Mouse (Mus musculus): ENCODE data around the gene Nln.

Nln gene

DNA sequence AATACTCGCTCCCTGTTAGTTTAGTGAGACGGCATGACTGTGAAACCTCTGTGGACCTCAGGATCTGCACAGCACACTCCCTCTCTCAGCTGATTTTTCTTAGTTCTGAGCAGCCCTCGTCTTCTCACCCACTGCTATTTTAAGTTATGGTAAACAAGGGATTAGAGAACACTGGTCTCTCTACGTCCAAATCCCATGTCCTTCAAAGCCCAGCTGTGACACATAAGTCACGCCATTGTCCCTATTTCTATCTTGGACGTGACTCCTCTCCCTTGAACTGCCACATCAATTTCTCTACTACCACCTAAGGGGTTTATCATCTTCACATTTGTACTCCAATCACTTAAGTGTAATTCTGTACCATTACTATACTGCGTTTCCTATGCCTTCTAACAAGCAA lies 13.5 kb downstream of the Nln start:
- no peak for DNase-seq (ENCODE audit: low spot score)

GRCm38 (mm10) chr13:104094531-104095385 lies 14.7 kb downstream of the Nln start:
- no peak for DNase-seq (ENCODE audit: low spot score)

DNA sequence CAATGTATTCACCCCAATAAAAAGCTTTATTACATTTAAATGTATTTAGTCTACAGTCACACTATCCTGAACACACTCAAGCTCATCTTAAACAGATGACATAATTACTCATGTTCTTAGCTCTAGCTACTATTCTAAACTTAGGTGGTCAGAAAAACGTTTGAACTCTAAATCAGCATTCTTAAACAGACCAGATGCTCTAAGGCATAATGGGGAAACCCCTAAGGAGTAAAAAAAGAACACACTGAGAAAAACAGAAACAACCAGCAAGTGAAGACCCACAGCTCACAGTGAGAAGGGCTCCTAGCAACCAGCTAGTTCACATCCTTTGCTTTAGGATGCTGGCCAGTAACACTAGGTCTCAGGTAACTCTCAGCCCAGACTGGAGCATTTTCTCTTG lies 17.7 kb downstream of the Nln start:
- no peak for DNase-seq (ENCODE audit: low spot score)

GRCm38 (mm10) chr13:104089387-104089786 lies 20.0 kb downstream of the Nln start:
- peak; percentile 26 for DNase-seq (ENCODE audit: low spot score)

- DNase-seq (ENCODE audit: low spot score): no peak
Observed at GRCm38 (mm10) chr13:104084600-104084999, 24.8 kb downstream of the Nln start.

DNA sequence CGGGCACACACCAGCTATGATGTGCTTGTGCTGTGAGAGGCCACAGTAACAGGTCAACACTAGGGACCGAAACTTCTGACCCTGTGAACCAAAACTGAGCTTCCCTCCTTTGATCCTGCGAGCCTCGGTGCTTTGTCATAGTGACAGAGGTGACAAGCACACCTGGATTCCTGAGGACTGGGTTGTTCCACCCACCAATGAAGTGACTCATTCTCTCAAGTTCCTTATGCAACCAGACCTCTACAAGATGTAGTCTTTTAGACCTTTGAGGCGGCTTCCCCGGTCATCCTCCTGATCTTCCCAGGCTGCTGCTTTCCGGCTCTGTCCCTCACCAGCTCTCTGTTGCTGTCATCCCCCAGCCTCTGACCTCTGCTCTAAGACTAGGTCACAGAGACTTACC lies 26.9 kb downstream of the Nln start:
- DNase-seq (ENCODE audit: low spot score): no peak

GRCm38 (mm10) chr13:104076993-104077392 lies 32.4 kb downstream of the Nln start:
- no peak for DNase-seq (ENCODE audit: low spot score)

- no peak for DNase-seq (ENCODE audit: low spot score)
Observed at GRCm38 (mm10) chr13:104074731-104075130, 34.7 kb downstream of the Nln start.

- no peak for DNase-seq (ENCODE audit: low spot score)
Observed at GRCm38 (mm10) chr13:104074230-104074629, 35.2 kb downstream of the Nln start.

- no peak for DNase-seq (ENCODE audit: low spot score)
Observed at GRCm38 (mm10) chr13:104072351-104072750, 37.1 kb downstream of the Nln start.

GRCm38 (mm10) chr13:104070703-104071102 lies 38.7 kb downstream of the Nln start:
- DNase-seq (ENCODE audit: low spot score): no peak

- DNase-seq (ENCODE audit: low spot score): no peak
Observed at GRCm38 (mm10) chr13:104069216-104069615, 40.2 kb downstream of the Nln start.

GRCm38 (mm10) chr13:104065649-104066347 lies 43.6 kb downstream of the Nln start:
- no peak for DNase-seq (ENCODE audit: low spot score)

DNA sequence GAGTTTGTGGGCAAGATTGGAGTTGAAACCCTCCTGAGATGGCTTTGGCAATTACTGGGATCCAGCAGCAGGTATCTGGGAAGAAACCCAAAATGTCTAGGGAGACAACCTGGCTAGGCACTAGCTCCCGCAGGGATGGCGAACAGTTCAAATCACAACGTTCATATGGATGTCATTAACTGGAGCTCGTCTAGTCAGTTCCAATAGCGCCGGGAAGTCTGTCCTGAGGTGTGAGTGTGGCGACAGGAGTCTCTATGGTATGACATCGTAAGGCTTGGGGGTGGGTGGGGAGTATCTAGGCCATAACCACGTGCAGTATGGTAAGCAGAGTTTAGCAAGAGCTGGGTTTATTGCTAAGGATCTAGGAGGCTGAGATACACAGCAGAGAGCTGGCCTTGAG lies 46.4 kb downstream of the Nln start:
- no peak for DNase-seq (ENCODE audit: low spot score)

DNA sequence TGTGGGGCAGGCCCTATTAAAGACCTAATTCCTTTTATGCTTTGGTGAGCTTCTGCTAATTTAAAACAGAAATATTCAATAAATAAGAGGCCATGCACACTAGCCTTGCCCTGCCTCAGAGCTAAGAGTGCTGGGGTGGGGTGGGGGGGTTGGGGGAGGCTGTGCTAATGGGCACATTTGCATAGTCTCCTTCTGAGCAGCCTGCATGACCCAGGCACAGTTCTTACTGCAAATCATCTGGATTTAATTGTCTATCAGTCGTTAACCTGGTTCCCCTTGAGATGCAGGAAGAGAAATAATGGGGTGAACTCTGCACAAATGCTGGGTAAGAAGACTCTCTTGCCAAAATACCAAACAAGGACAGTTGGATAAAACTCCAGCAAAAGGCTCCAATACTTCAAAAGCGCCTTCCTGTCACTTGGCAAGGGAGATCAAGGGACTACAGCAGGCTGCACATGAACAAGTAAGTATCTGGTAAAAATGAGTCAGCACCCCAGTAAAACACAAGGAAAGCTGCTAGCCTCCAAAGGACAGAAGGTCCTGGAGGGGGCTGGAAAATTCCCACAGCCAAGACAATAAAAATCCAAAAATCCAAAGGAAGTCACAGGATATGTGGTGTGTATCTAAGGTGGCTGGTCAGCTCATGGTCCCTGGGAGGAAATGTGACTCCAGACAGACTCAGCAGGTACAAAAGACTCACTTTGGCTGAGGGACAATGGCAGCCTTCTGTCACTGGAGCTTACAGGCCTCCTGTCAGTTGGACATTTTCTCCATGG lies 47.3 kb downstream of the Nln start:
- DNase-seq (ENCODE audit: low spot score): no peak

- DNase-seq (ENCODE audit: low spot score): no peak
Observed at GRCm38 (mm10) chr13:104060231-104060630, 49.2 kb downstream of the Nln start.

- DNase-seq (ENCODE audit: low spot score): no peak
Observed at GRCm38 (mm10) chr13:104059536-104059935, 49.9 kb downstream of the Nln start.

- DNase-seq (ENCODE audit: low spot score): no peak
Observed at GRCm38 (mm10) chr13:104058761-104059160, 50.7 kb downstream of the Nln start.

GRCm38 (mm10) chr13:104052271-104052753 lies 57.1 kb downstream of the Nln start:
- DNase-seq (ENCODE audit: low spot score): no peak

- no peak for DNase-seq (ENCODE audit: low spot score)
Observed at GRCm38 (mm10) chr13:104048835-104049234, 60.6 kb downstream of the Nln start.

- no peak for DNase-seq (ENCODE audit: low spot score)
Observed at GRCm38 (mm10) chr13:104045108-104045507, 64.3 kb downstream of the Nln start.

- no peak for DNase-seq (ENCODE audit: low spot score)
Observed at GRCm38 (mm10) chr13:104044332-104044731, 65.1 kb downstream of the Nln start.
